Comparison of ENCODE assay signal across 1 mouse cellular context in the genomic region with DNA sequence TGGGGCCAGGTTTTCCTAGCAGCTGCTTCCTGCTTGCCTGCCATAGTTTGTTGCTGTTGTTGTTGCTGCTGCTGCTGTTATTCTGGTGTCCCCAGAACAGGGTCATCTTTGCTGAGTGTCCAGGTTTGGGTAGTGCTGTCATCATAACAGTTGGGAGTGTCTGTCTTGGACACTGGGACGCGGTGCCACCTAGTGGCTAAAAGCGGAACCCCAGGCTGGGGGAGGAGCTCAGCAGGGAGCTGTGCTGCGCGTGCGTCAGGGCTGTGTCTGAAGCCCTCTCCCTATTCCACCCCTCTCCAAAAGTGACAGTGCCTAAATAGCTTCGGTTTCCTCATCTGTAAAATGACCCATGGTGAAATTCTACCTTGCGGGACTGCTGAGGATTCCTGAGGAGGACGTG.
TF ChIP-seq lines count a peak whose summit lies in the region.

No protein-coding gene starts in this region.

TF ChIP-seq in CH12.LX, 34 proteins besides CTCF, POLR2A, EP300 and RAD21:
- TF ChIP-seq IRF4 (IDR thresholded peaks at IDR 0.05; ENCODE audit: low read depth, low read length) (peak; percentile 40; the same call in 1 of the 2 replicates), SMC3 (IDR thresholded peaks at IDR 0.05; ENCODE audit: low read depth, low read length) (peak; percentile 76), NRF1 (IDR thresholded peaks at IDR 0.05; ENCODE audit: low read depth, low read length) (peak; percentile 95), TCF12 (IDR thresholded peaks at IDR 0.05; ENCODE audit: low read depth, low read length) (0 out of 2 replicates have a peak, but pooled peaks have one; percentile 25), TBP (conservative IDR thresholded peaks at IDR 0.05; ENCODE audit: low read depth, low read length) (no peak)
